Mouse (Mus musculus) layer of hippocampus, adult 9-11 months (tissue): Measurements from ENCODE around the gene Lactb.
"Not testable (repeated sequence)": the region's sequence is repeated elsewhere in the genome, so short reads cannot be mapped to it uniquely, and the experiment has no call there.

Source experiments
- DNase-seq: peaks from one replicate; pipeline ENCODE4 v3.0.0; 2022

The Lactb gene

DNA sequence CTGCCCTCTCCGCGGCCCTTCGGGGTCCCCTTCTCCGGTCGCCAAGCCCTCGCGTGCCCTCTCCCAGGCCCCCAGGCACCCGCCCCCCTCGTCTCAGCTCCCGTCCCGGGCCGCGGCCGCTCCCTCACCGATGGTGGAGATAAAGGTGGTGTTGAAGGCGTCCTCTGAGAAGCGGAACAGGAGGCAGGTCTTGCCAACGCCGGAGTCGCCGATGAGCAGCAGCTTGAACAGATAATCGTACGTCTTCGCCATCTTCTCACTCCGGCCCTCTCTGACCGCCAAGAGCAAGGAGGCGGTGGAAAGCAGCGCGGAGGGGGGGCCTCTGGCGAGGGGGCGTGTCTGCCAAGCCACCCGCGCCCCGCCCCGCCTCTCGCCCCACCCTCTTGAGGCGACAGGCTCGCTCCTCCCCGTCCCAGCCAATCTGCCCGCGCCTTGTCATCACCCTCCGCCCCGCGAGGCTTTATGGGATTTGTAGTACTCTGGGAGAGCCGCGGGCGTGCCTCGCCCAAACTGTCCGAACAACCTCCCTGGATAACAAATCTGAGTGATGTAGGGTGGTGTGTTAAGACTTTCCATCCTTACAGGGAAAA lies 55.8 kb downstream of the Lactb start, which contains the start of gene Rab8b:
TSS of gene Rab8b (minus strand) at position 306 of the 590 bp plus-strand sequence.
- peak; percentile 97 for DNase-seq

DNA sequence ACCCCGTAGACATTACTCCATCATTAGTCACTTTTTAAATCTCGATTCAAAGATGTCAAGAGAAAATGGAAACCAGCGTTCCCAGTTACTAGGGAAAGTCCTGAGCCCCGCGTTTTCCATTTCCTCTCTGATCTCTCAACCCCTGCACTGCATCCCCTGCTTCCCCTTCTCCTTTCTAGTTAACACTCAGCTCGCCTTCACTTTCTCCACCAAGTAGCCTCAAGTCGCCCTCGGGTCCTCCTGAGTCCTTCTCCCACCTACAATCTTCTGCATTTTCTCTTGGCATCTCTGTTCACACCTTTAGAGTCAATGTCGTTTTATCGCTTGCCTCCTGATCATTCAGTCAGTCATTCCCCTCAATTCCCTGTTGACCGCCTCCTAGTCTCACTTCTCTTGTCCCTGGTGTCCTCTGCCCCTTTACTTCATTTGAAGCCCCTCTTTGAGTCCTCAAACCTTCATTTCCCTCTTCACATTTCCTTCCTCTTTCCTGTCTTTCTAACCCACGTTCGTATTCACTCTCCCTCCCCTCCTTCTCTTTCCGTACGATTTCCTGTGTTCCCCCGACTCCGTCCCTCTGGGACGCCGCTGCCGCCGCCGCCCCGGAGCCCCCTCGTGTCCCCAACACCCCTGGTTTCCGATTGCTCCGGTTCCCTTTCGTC lies 56.5 kb downstream of the Lactb start:
- no peak for DNase-seq

DNA sequence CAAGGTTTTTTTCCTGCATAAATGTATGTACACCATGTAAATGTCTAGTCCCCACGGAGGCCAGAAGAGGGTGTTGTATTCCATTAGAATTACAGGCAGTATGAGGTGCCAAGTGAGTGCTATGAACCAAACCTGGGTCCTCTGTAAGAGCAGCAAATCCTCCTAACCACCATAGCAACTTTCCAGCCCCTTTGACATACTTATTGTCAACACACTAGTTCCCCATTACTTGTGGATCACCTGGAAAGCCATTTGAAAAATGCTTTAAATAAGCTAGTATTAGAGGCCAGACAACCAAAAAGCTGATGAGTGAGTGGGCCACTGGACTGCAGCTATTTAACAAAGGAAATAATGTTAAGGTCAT lies 57.4 kb downstream of the Lactb start:
- DNase-seq = no peak

DNA sequence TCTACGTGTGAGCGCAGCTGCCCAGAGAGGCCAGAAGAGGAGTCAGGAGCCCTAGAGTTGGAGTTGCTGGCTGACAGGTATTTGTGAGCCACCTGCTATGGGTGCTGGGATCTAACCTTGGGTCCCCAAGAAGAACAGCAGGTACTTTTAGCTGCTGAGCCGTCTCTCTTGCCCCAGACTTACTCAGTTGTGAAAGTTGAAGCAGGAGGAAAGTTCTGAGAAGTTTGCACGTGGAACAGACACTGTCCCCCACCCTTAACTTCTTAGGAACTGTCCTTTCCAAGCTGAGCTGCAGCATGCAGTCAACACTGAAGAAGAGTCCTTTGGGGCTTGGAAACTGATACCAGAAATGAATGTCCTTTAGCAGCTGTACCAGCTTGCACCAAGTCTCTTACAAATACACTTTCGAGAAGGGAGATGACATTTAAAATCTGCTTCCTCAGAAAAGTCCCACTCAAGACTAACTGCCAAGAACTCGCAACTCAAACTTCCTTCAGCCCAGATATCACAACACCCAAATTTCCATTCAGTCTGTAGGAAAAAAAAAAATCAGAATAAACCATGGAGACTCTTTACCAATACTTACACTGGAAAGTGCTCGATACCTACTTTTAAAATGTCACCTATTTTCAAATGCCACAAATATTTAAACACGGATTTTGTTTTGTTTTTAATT lies 57.9 kb downstream of the Lactb start:
- no peak for DNase-seq

DNA sequence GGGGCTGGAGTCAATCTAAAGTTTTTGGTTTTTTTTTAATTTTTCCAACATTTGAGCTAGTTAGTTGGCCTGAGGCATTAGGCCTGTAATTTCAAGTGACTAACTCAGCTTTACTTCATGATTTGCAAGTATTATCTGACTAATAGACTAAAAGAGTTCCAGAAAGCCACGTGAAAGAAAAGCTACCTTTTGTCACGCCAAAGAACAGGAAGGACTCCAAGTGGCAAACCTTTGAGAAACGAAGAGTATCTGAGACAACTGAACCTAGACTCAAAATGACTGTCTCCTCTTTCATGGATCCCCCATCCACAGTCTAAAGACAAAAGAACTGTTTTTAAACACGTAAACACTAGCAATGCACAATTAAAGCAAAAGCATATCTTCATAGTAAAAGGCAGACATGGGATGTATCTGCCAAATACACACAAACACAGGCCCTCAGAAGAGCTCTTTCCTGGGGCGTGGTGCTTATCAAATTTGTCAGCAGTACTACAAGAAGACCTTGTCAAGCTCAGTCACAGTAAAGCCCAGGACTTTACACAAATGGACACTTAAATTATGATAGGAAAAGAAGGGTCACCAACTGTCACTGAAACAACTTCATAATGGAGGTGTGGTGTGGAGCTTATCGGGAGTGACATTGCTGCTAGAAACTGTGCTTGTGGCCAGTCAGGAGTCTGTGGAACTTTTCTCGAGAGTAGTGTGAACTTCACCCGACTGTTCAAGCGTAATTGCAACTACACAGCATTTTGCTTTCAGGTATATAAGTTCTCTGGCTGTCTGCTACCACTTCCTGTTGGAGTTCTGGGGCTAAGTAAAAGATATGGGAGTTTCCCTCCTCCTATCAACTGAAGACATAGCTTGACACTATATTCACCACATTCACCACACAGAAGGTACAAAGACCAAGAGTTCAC lies 59.2 kb downstream of the Lactb start:
- DNase-seq = no peak

DNA sequence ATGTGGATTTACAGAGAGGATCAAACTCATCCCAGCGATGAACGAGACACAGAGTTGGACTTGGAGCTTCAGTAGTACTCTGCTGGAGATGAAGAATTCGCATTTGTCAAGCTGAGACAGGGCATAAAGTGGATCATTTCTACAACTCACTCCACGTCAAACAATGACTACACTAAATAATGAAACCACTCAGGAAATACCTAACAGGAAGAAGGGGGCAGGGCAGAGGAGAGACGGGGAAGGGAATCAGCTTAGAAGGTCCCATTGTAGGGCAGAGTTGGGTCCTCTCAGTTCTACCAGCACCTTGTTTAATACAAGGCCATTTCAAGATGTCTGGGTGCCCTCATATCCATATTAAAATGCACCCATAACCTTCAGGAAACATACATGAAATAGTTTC lies 59.9 kb downstream of the Lactb start:
- no peak for DNase-seq

DNA sequence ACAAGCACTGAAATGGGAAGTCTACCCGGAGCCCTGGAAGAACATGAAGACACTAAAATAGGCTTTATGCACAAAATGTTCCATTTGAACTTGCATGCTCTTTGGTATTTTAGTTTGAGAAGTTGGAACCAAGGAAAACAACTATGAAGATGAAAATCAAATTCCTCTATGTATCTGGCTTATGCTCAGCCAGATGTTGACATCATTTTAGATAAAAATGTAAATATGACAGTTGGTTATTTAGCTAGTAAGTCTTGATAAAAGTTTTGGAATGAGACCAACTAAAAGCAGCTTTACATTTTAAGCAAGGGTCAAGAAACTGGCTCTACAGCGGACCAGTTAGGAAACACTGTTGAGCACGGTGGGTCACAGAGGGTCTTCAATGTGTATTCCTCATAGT lies 60.7 kb downstream of the Lactb start:
- no peak for DNase-seq

DNA sequence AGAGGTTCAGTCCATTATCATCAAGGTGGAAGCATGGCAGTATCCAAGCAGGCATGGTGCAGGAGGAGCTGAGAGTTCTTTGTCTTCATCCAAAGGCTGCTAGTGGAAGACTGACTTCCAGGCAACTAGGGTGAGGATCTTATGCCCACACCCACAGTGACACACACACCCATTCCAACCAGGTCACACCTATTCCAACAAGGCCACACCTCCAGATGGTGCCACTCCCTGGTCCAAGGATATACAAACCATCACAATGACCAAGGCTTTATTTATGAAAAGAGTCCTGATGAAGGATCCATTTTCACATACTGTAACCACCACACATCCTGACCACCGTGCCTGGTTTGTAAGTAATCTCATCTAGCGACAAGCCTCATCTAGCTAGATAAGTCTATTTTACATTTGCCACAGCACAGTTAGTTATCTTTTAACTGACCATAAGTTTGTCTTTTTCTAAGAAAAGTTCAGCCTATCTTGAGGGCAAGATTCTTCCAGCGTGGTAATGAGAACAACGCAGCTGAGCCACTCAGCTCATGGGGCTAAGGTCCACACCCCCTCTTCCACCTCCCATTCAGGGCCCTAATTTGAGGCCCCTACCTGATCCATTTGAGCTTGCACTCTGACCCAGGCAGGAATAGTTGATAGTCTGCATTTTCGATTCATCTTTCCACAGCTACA lies 61.9 kb downstream of the Lactb start:
- not testable (repeated sequence) for DNase-seq

DNA sequence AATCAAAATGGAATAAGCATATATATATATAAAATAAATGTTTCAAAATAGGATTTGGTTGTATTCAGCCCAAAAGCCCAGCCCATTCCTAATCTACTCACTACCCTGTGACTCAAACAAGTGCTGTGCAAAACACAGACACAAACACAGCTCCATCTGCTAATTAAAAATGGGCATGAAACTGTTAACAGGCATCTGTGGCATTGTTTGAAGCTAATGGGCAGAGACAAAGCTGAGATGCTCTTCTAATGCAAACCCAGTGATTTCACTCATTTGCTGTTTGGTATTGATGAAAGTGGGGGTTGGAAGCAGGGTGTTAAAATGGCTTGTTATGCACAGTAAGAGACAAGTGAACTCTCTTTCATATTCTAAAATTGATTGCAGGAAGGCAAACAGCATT lies 63.0 kb downstream of the Lactb start:
- no peak for DNase-seq

DNA sequence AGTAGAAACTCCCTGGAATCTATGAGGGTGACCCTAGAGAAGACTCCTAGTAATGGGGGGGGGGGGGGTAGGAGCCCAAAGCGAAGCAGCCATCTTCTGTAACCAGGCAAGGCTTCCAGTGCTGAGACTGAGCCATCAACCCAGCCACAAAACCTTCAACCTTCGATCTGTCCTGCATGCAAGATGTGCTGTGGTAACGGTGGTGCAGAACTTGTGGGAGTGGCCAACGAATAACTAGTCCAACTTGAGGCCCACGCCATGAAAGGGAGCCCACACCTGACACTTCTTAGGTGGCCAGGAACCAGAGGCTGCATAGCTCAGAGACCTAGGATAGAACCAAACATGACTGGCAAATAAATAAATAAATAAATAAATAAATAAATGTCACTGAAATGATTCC lies 64.6 kb downstream of the Lactb start:
- no peak for DNase-seq

DNA sequence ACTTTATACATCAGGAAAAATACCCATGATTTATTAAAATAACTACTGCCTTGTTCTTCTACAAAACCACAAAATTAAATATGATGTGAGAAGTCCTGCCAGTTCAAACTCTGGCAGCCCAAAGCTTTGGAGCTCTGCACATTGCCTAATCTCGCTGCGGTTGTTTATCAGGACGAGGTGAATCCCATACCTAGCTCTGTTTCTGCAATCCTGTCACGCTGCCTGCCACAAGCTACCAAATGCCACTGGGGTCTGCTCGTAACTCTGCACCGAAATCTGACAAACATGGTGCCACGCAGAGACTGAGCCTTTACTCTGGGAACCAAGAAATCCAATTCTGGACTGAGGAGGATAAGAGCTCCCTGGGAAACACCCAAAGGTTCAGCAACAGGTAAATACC lies 65.4 kb downstream of the Lactb start:
- no peak for DNase-seq

DNA sequence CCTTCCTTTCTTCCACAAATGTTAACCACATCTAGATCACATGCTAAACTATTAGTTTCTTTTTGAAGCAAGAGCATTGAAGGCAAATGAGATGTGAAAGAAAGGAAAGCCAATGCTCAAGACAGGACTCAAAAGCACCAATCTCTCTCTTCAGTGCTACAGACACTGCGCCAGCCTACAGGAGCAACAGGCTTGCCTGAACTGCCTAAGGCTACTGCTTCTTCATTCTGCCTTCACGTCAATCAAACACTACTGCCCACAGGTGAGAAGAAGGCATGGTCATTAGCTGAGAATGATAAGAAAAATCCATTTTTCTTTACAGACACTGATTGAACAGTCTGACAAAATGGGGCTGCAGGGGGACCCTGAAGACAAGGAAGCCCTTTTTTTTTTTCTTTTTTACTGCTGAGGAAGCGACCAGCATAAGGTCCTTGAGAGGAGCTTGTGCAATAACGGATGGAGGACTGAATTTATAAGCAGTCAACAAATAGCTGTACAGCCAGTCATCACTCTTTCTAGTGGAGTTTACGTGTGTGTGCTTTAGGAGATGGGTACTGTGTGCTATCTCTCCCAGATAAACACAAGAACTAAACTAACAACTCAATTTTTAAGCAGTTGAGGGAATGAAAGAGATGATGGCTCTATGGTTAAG lies 67.4 kb downstream of the Lactb start:
- DNase-seq = no peak

DNA sequence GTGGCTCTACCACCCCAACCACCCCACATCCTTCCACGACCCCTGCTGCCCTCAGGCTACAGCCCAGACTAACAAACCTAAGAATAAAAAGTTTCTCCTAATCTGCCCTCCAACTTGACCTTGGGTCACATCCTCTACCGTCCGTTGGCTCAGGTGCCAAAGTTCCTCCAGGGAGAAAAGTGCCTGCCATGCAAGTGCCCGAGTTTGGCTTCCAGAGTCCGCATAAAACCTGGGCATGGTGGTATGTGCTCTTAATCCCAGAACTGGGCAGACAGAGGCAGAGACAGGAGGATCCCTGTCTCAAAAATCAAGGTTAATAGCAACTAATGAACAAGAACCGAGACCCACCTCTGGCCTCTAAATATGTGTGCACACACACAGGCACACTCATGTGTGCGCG lies 68.2 kb downstream of the Lactb start:
- no peak for DNase-seq

DNA sequence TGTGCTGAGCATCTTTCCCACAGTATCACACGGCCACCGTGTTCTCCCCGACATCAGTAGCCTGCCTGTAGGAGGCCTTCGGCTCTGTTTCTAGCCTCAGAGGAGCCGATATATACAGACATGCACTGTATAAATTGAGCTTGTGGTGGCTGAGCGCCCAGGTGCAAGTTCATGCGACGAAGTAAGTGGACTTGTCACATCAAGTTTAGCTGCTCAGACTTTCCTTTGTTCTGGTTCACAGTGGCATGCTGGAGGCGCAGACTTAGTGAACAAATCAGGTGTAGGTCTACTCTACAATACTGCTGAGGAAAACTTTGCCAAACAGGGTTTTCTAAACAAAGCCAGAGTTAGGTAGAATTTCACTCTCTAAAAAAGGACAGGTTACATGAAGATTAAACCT lies 69.3 kb downstream of the Lactb start:
- no peak for DNase-seq
